Mouse (Mus musculus) spleen, adult 2 months (tissue): ENCODE results near the gene Hnrnpul1.

Experiments used
- CTCF ChIP-seq: fragments of 200-500 bp; IDR thresholded peaks from 2 replicates; pipeline ENCODE4 v1.5.1; 2011; ENCODE audit warnings: mild to moderate bottlenecking, inconsistent platforms; ENCODE audit not compliant: insufficient read depth, insufficient read length, insufficient replicate concordance; ENCODE audit errors: extremely low read depth
- POLR2A ChIP-seq: fragments of 200-500 bp; IDR thresholded peaks from 2 replicates; pipeline ENCODE4 v1.6.1; 2011; ENCODE audit warnings: low read depth, low read length, inconsistent platforms

DNA sequence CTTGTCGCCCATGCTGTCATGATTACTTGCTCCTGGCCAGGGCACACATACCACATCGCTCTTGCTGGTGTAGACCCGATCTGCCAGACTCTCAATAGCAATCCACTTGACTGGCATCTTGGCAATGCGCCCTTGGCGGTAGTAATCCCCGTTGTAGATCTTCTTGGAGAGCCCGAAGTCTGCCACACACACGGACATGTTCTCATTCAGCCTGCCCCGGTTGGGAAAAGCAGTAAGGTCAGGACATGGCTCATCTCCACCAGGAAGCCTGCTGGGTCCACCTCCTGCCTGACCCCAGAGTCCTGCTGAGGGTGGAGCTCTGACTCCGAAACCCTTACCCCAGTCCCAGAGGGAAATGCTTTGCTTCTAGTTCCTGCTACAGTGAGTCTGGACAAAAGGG lies 6.8 kb upstream of the Hnrnpul1 start:
- TF ChIP-seq POLR2A (no peak), CTCF (no peak)
